In genomic region chr5:113799691-113800090, GRCm38 (mm10) we compare ENCODE assay signal across 8 mouse cellular contexts. TPM values are rescaled to one million over a fixed set of nuclear protein-coding genes. Genes with fewer than 3 reads are reported as not detected.
DNase-seq lines count a peak whose midpoint lies in the region; ATAC-seq and TF ChIP-seq lines count a peak whose summit lies in the region.
"Had no signal": no experiment of that assay in that cellular context is flagged by ENCODE, and none has a peak within 500 bp of the region (broad histone marks: within the 10 kb centered on the region; RNA-seq: fewer than 3 reads in every experiment).

No protein-coding gene starts in this region.

- H3K27me3 ChIP-seq in kidney, postnatal 0 days (ENCODE audit: insufficient read depth, low read length), result no peaks in the 10 kb centered on the region
- peaks cover 29% of the 10 kb centered on the region for H3K27me3 ChIP-seq in embryonic facial prominence, embryonic 10.5 days (replicated peaks; ENCODE audit: low read depth, poor library complexity, severe bottlenecking)
- no peaks in the 10 kb centered on the region for H3K27me3 ChIP-seq in hindbrain, embryonic 14.5 days (ENCODE audit: control insufficient read depth, insufficient read depth, low read length)
- H3K27me3 ChIP-seq in neural tube, embryonic 12.5 days (replicated peaks), result 0 out of 2 replicates have a peak, but pooled peaks cover 5% of the 10 kb centered on the region

- ATAC-seq in kidney, postnatal 0 days (replicated peaks; ENCODE audit: low FRiP score, low read depth), result no peak
- no peak for ATAC-seq in hindbrain, embryonic 14.5 days (ENCODE audit: low FRiP score)
- ATAC-seq in neural tube, embryonic 12.5 days (ENCODE audit: low FRiP score, low read depth), result no peak

- 41% methylated on average over 5 of the region's 5 CpGs for WGBS in kidney, postnatal 0 days
- 20% methylated on average over 5 of the region's 5 CpGs for WGBS in embryonic facial prominence, embryonic 10.5 days
- WGBS in hindbrain, embryonic 14.5 days, result 38% methylated on average over 5 of the region's 5 CpGs
- WGBS in neural tube, embryonic 12.5 days, result 32% methylated on average over 5 of the region's 5 CpGs

- H3K4me1 ChIP-seq in kidney, postnatal 0 days (replicated peaks; ENCODE audit: insufficient read depth, low read length), result peaks cover 27% of the 10 kb centered on the region; the same call in 1 of the 2 replicates
- H3K4me1 ChIP-seq in embryonic facial prominence, embryonic 10.5 days, result peaks cover 77% of the 10 kb centered on the region
- no peaks in the 10 kb centered on the region; the same call in 1 of the 2 replicates for H3K4me1 ChIP-seq in hindbrain, embryonic 14.5 days (replicated peaks; ENCODE audit: control insufficient read depth, insufficient read depth, low read length)
- peaks cover 34% of the 10 kb centered on the region for H3K4me1 ChIP-seq in neural tube, embryonic 12.5 days

- H3K36me3 ChIP-seq in kidney, postnatal 0 days (ENCODE audit: insufficient read depth, low read length), result no peaks in the 10 kb centered on the region
- peaks cover 13% of the 10 kb centered on the region for H3K36me3 ChIP-seq in embryonic facial prominence, embryonic 10.5 days (replicated peaks)
- no peaks in the 10 kb centered on the region for H3K36me3 ChIP-seq in hindbrain, embryonic 14.5 days (replicated peaks; ENCODE audit: control insufficient read depth, insufficient read depth)
- H3K36me3 ChIP-seq in neural tube, embryonic 12.5 days, result no peaks in the 10 kb centered on the region

- no peak overlapping the region for H3K27ac ChIP-seq in kidney, postnatal 0 days
- peak overlapping the region; percentile 86 for H3K27ac ChIP-seq in embryonic facial prominence, embryonic 10.5 days (replicated peaks)
- no peak overlapping the region for H3K27ac ChIP-seq in hindbrain, embryonic 14.5 days
- H3K27ac ChIP-seq in neural tube, embryonic 12.5 days, result peak overlapping the region; percentile 46; the same call in 1 of the 2 replicates

- peak overlapping the region; percentile 51 for H3K4me2 ChIP-seq in kidney, postnatal 0 days (ENCODE audit: low read length)
- H3K4me2 ChIP-seq in hindbrain, embryonic 14.5 days (replicated peaks), result 0 out of 2 replicates have a peak overlapping the region, but pooled peaks have one; percentile 21
- peak overlapping the region; percentile 44 for H3K4me2 ChIP-seq in neural tube, embryonic 12.5 days (replicated peaks)

- DNase-seq in kidney, postnatal 0 days (ENCODE audit: low spot score), result no peak
- DNase-seq in kidney, postnatal 25 days, result no peak
- DNase-seq in embryonic facial prominence, embryonic 10.5 days (ENCODE audit: low spot score), result peak; percentile 76
- no peak for DNase-seq in hindbrain, embryonic 14.5 days (ENCODE audit: low spot score)
- DNase-seq in layer of hippocampus, adult 11-12 months (ENCODE audit: low spot score), result no peak
- no peak for DNase-seq in layer of hippocampus, adult 18-20 months (ENCODE audit: low spot score in 2 of 2)
- DNase-seq: cerebellum, adult 9-11 months had no signal

- H3K9me3 ChIP-seq in kidney, postnatal 0 days (replicated peaks; ENCODE audit: low read length), result no peaks in the 10 kb centered on the region
- H3K9me3 ChIP-seq in embryonic facial prominence, embryonic 10.5 days, result no peaks in the 10 kb centered on the region
- no peaks in the 10 kb centered on the region for H3K9me3 ChIP-seq in hindbrain, embryonic 14.5 days (ENCODE audit: control insufficient read depth, low read length)
- H3K9me3 ChIP-seq in neural tube, embryonic 12.5 days, result no peaks in the 10 kb centered on the region

- peak overlapping the region; percentile 35 for H3K4me3 ChIP-seq in kidney, postnatal 0 days (replicated peaks; ENCODE audit: low read depth, low read length)
- peak overlapping the region; percentile 65 for H3K4me3 ChIP-seq in embryonic facial prominence, embryonic 10.5 days
- no peak overlapping the region; the same call in 1 of the 2 replicates for H3K4me3 ChIP-seq in hindbrain, embryonic 14.5 days (replicated peaks; ENCODE audit: low read length)
- peak overlapping the region; percentile 20 for H3K4me3 ChIP-seq in neural tube, embryonic 12.5 days

- H3K9ac ChIP-seq in kidney, postnatal 0 days (ENCODE audit: low read depth, low read length), result 0 out of 2 replicates have a peak overlapping the region, but pooled peaks have one; percentile 40
- H3K9ac ChIP-seq in hindbrain, embryonic 14.5 days, result no peak overlapping the region
- H3K9ac ChIP-seq in neural tube, embryonic 12.5 days, result peak overlapping the region; percentile 43; the same call in 1 of the 2 replicates

- no peak for TF ChIP-seq CTCF in kidney, postnatal 0 days (IDR thresholded peaks at IDR 0.05; ENCODE audit: low read depth)

RNA-seq across cellular contexts. Expression of gene Tmem119, which starts 0.6 kb away (rescaled TPM):
- 37.3 and 40.4 TPM in 2 replicates for polyA plus RNA-seq in kidney, postnatal 0 days (2015; fragmentation: Nextera tagmentation; extraction: Ambion mirVana)
- polyA plus RNA-seq in embryonic facial prominence, embryonic 10.5 days (2016; fragmentation: Nextera tagmentation; extraction: Ambion mirVana), result 72.7 and 83.3 TPM in 2 replicates
- 4.8 and 5.0 TPM in 2 replicates for polyA plus RNA-seq in hindbrain, embryonic 14.5 days (2014; fragmentation: Nextera tagmentation; extraction: Ambion mirVana)
- polyA plus RNA-seq in neural tube, embryonic 12.5 days (2016; fragmentation: Nextera tagmentation; extraction: Ambion mirVana), result 39.3 and 43.8 TPM in 2 replicates
- 10 to 100 TPM; 25.9 to 29.0 TPM for total RNA-seq in layer of hippocampus, adult 18-20 months (2021)

RNA-seq across cellular contexts. Expression of gene Iscu, which starts 27.1 kb away (rescaled TPM):
- polyA plus RNA-seq in kidney, postnatal 0 days (2015; fragmentation: Nextera tagmentation; extraction: Ambion mirVana), result 187 and 202 TPM in 2 replicates
- 99.7 and 103 TPM in 2 replicates for polyA plus RNA-seq in embryonic facial prominence, embryonic 10.5 days (2016; fragmentation: Nextera tagmentation; extraction: Ambion mirVana)
- polyA plus RNA-seq in hindbrain, embryonic 14.5 days (2014; fragmentation: Nextera tagmentation; extraction: Ambion mirVana), result 81.5 and 92.4 TPM in 2 replicates
- 101 and 105 TPM in 2 replicates for polyA plus RNA-seq in neural tube, embryonic 12.5 days (2016; fragmentation: Nextera tagmentation; extraction: Ambion mirVana)
- total RNA-seq in layer of hippocampus, adult 18-20 months (2021), result 100 to 1,000 TPM; 128 to 132 TPM

RNA-seq across cellular contexts. Expression of gene Sart3, which starts 27.4 kb away (rescaled TPM):
- 27.2 and 27.7 TPM in 2 replicates for polyA plus RNA-seq in kidney, postnatal 0 days (2015; fragmentation: Nextera tagmentation; extraction: Ambion mirVana)
- 79.0 and 80.9 TPM in 2 replicates for polyA plus RNA-seq in embryonic facial prominence, embryonic 10.5 days (2016; fragmentation: Nextera tagmentation; extraction: Ambion mirVana)
- polyA plus RNA-seq in hindbrain, embryonic 14.5 days (2014; fragmentation: Nextera tagmentation; extraction: Ambion mirVana), result 33.0 and 37.1 TPM in 2 replicates
- 66.2 and 69.1 TPM in 2 replicates for polyA plus RNA-seq in neural tube, embryonic 12.5 days (2016; fragmentation: Nextera tagmentation; extraction: Ambion mirVana)
- 10 to 100 TPM; 48.3 to 49.3 TPM for total RNA-seq in layer of hippocampus, adult 18-20 months (2021)

RNA-seq across cellular contexts. Expression of gene Selplg, which starts 32.8 kb away (rescaled TPM):
- 2.1 and 2.4 TPM in 2 replicates for polyA plus RNA-seq in kidney, postnatal 0 days (2015; fragmentation: Nextera tagmentation; extraction: Ambion mirVana)
- polyA plus RNA-seq in embryonic facial prominence, embryonic 10.5 days (2016; fragmentation: Nextera tagmentation; extraction: Ambion mirVana), result 0.58 and 0.83 TPM in 2 replicates
- 1.6 and 2.4 TPM in 2 replicates for polyA plus RNA-seq in hindbrain, embryonic 14.5 days (2014; fragmentation: Nextera tagmentation; extraction: Ambion mirVana)
- polyA plus RNA-seq in neural tube, embryonic 12.5 days (2016; fragmentation: Nextera tagmentation; extraction: Ambion mirVana), result 1.5 and 2.3 TPM in 2 replicates
- total RNA-seq in layer of hippocampus, adult 18-20 months (2021), result 10 to 100 TPM; 34.7 to 38.4 TPM

Comparison
In these comparisons a context has a peak if more than half of its experiments do, and no peak if none do; other contexts are left out.
1. H3K27ac ChIP-seq: peak in embryonic facial prominence, embryonic 10.5 days (single experiment) and neural tube, embryonic 12.5 days (single experiment); none in kidney, postnatal 0 days (single experiment) and hindbrain, embryonic 14.5 days (single experiment).
2. Peak in every context shown above with its lines, with median percentiles within 50 percentile points of each other: H3K4me2 ChIP-seq.